Mouse (Mus musculus): ENCODE data around the gene Adprm. TPM values are rescaled to one million over a fixed set of nuclear protein-coding genes. Genes with fewer than 3 reads are reported as not detected.

The Adprm gene
- total RNA-seq, 2 experiments from 2014 or later = 8.3 to 9.6 TPM

DNA sequence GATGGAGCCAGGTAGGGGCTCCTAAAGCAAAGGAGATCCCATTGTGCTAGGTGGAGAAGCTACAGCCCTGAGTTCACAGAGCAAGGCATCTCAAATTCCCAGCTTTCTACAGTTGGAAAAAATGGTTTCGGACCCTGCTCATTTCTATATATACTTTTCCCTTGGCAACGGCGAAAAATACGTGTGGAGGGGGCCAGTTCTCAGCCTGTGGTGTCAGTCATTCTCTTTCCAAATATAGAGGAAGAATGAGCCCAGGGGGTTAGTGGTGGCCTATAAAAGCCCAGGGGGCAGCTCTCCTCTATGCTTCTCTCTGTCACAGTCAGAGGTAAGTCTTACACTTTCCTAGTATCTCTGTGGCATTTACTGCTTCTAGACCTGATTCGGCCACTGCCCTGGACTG is 25.6 kb upstream of the Adprm start, which contains the start of gene Myh3:
TSS of gene Myh3 (plus strand) at position 301 of the 400 bp plus-strand sequence.
- ATAC-seq (replicated peaks; ENCODE audit: low FRiP score, poor library complexity, severe bottlenecking) = no peak

DNA sequence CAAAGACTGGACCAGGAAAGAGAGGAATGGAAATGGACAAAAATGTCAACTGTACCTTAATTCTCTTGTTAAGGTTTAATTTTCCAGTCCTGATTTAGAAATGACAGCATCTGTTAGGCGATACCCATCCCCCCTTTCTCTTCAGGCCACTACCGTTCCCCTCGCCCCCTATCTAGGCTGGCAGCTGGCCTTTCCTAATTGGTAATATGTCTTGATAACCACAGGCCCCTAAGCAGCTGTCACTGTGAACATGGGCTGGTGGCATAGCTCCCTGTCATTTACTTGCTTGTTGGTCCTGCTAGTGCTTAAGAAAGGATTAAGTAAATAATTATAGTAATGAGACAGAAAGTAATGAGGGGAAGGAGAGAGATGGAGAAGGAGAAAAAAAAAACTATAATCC is 25.0 kb upstream of the Adprm start:
- no peak for ATAC-seq (replicated peaks; ENCODE audit: low FRiP score, poor library complexity, severe bottlenecking)

DNA sequence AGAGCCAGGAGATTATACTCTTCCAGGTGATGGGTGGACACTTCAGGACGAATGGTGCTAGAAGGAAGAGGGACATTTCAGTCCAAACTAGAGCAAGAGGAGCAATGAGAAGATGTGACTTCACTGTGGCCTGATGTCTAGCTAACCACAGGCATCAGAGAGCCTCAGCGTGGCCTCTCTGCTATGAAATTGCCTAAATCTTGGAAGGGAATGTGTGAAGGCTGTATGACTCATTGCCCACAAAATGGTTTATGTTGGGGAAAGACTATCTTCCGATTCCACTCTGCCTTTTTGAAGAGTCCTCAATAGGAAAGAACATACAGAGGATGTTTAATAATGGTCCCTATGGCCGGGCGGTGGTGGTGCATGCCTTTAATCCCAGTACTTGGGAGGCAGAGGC is 24.4 kb upstream of the Adprm start:
- no peak for ATAC-seq (replicated peaks; ENCODE audit: low FRiP score, poor library complexity, severe bottlenecking)

DNA sequence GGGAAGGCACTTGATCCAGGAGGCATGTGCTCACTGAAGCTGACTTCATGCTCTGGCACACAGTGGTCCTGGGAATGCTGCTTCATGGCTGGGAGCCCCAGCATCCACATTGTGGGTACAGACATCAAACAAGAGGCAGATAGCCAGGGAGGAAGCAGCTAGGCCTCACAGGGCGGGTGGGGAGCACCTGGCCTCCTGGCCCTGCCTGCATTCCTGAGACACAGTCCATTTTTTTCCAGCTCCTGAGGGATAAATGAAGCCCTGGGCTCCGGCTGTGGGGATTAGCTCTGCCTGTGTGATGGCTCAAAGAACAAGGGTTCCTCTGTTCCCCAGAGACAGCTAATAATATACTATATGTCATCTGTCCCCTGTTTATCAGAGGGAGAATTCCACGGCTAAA is 22.6 kb upstream of the Adprm start:
- ATAC-seq (replicated peaks; ENCODE audit: low FRiP score, poor library complexity, severe bottlenecking) = no peak

DNA sequence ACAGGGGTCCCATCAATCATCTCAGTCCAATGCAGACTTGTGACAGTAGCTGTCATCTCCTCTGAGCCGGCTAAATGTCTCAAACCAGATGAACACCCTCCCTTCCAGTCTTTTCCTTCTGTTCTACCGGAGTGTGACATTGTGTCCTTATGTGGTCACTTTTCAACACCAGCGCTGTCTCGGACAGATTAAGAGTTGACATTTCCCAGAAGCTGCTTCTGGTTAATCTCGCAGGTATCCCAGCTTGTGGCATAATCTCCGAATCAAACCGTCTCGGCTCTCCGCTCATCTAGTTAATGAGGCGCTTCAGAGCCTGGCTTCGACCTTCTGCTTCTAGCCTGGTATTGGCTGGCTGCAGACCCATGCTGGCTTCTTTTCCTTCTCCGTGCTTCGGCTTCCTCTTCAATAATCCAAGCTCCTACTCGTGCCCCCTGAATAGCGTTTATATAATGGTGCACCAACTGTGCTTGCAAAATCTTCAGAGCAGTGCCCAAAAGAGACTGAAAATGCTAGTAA is 20.3 kb upstream of the Adprm start:
- no peak for ATAC-seq (replicated peaks; ENCODE audit: low FRiP score, poor library complexity, severe bottlenecking)

DNA sequence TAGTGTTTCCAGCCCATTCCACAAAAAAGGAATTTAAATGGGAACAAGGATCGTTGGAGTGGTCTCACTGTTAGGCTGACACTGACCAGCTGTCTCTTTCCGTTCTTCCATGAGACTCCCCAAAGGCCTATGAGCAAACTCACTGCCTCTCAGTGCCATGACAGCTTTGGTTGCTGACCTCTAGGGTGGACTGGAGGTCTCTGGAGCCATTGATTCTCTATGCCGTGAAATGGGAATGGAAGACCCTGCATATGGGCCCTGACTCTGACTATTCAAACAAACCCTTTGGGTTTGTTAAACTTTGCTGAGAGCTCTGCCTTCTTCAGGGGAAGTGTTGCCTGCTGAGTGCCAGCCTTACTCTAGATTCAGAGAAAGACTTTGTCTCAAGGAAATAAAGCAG is 15.3 kb upstream of the Adprm start:
- ATAC-seq (replicated peaks; ENCODE audit: low FRiP score, poor library complexity, severe bottlenecking) = no peak

DNA sequence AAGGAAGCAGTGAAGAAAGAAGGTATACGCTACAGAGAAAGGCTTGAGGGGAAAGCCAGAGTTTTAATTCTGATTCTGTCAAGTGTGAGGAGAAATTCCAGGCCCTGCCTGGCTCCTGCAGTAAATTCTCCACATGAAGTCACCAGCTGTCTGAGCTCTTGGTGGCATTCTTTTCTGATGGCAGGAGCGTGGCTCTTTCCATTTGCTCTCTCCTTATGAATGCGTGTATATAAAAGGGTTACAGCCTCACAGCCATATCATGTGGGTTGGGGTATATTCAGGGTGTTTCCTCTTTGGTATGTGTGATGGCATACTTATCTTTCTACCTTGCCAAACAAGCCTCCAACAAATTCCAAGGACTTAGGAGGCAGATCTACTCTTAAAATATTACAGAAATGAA is 10.3 kb upstream of the Adprm start:
- ATAC-seq (replicated peaks; ENCODE audit: low FRiP score, poor library complexity, severe bottlenecking) = no peak

DNA sequence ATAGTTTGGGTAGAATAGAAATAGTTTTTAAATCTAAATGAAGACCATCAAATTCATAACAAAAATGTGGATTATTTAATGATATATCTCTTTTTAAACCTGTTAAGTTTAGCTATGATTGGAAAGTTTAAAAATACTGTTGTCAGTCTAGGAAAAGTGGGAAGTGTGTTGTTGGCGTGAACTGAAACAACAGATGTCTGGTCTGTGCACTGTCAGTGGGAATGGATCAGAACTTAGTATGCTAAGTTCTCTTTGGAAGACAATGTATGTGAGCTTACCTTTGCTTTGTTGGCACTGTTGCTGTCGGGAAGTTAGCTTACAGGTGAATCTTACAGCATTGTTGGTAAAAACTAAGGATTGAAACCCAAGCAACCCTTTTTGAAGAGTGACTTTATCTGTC is 8.9 kb upstream of the Adprm start:
- no peak for ATAC-seq (replicated peaks; ENCODE audit: low FRiP score, poor library complexity, severe bottlenecking)

DNA sequence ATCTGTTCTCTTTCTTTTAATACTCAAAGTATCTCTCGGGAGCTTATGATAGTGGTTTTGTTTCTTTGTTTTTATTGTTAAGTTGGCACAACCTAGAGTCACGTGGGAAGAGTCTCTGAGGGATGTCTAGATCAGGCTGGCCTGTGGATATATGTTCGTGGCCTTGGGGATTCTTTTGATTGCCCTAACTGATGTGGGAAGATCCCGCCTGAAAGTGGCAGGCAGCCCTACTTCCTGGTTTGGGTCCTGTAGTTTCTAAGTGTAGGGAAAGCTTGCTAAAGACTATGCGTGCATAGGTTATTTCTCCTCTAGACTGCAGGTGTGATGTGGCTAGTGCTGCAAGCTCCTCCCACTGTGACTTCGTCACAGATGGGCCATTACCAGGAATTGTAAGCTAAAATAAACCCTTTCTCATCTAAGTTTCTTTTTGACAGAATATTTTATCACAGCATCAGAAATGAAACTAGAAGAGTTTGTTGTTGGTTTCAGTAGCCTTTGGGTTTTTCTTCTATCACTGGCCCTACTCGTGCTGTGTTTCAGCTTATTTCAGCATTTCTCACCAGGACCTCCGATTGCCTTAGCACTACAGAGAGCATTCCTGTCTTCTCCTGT is 2.5 kb upstream of the Adprm start:
- ATAC-seq (replicated peaks; ENCODE audit: low FRiP score, poor library complexity, severe bottlenecking) = no peak

DNA sequence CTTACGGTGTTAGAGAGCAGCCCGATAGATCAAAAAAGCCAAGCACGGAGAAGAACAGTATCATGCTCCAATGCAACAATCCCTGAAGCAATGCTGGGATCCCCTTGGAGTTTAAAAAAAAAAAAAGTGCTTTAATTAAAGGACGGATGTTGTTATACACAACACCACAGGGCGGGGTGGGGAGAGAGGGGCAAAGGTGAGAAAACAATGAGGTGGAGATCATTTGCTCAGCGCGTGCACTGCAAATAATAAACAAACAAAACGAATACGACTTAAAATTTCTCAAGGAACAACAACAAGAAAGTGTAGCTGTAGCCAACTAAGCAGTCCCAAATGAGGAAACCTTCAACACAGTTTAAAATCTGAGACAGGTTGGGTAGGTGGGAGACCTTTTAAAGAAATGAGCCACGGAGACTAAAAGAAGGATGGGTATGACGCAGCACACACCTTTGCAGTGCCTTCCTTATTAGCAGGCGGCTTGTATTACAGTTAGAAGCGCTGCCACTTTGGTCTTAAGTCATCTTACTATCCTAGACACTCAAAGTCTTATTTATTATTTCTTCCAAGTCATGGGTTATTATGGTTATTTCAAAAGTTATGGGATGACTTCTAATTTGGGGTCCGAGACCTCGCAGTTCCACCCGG is 596 bp downstream of the Adprm start:
- ATAC-seq (replicated peaks; ENCODE audit: low FRiP score, poor library complexity, severe bottlenecking) = peak; percentile 54

DNA sequence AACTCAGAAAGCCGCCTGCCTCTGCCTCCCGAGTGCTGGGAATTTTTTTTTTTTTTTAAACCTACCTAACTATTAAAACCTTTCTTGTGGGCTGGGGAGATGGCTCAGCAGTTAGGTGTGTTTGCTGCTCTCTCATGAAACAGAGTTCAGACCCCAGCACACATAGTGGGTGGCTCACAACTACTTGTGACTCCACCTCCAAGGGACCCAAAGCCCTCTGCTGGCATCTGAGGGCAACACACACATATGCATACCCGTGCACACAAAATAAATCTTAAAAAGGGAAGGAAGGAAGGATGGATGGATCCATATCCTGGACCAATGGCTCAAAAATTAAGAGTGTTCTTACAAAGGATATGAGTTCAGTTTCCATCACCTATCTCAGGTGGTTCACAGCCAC is 3.1 kb downstream of the Adprm start:
- ATAC-seq (replicated peaks; ENCODE audit: low FRiP score, poor library complexity, severe bottlenecking) = no peak

DNA sequence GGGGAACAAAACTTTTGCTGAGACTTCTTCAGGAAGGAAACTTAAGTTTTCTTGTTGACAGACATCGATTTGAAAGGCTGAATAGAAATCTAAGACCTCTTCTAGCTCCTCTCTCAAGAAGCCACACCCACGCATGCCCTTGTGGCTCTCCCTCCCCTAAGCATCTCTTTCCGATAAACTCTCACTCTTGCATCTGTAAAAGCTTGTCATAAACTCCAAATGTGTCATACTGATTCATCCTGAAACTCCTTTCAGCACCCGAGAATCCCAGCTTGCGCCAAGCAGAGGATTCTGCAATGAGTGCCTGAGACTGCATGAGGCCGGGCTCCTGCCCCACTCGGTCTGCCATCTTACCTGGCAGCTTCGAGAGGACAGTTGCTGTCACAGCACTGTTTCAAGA is 3.9 kb downstream of the Adprm start:
- ATAC-seq (replicated peaks; ENCODE audit: low FRiP score, poor library complexity, severe bottlenecking) = no peak

DNA sequence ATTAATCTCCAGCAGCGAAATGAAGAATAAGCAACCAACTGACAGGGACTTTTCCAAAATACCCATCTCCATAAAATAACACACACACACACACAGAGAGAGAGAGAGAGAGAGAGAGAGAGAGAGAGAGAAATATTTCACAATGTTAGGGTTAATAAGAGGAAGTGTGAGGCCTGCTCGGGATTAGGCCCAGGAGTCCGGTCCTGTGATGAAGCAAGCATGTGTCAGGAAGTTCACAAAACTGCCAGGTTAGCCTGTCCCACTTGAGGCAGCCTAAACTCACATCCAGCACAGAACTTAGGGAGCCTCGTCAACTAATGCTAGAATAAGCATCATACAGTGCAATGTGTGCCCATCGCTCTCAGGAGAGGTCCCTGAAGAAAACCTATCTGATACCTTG is 5.2 kb downstream of the Adprm start:
- no peak for ATAC-seq (replicated peaks; ENCODE audit: low FRiP score, poor library complexity, severe bottlenecking)

DNA sequence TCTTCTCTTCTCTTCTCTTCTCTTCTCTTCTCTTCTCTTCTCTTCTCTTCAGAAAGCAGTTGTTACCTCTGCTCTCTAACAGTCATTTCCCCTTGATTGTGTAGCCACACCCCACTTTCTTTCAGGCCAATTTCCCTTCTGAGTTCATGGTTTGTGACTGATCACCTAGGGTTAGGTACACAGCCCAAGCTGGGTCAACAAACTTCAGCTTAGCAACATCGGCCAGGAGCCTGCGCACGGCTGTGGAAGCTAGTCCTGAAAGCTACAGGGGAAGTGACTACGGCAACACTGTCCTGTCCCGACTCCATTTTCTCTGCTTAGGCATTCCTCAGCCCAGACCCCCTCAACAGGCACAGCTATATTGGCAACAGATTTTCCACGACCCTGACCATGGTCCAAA is 7.4 kb downstream of the Adprm start:
- no peak for ATAC-seq (replicated peaks; ENCODE audit: low FRiP score, poor library complexity, severe bottlenecking)

DNA sequence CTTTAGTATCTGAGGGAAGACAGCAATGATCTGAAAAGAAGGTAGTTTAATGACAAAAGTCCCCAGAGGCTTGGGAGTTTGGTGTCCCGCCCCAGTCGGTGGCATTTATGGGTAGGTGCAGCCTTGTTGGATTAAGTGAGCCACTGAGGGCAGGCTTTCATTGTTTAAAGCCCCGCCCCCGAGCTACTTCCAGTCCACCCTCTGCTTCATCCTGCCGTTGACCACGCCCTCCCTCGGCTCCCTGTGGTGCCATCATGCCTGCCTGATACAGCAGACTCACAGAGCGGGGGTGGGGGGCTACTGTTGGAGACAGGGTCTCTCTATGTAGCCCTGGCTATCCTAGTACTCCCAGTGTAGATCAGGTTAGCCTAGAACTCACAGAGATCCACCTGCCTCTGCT is 9.4 kb downstream of the Adprm start:
- ATAC-seq (replicated peaks; ENCODE audit: low FRiP score, poor library complexity, severe bottlenecking) = no peak

DNA sequence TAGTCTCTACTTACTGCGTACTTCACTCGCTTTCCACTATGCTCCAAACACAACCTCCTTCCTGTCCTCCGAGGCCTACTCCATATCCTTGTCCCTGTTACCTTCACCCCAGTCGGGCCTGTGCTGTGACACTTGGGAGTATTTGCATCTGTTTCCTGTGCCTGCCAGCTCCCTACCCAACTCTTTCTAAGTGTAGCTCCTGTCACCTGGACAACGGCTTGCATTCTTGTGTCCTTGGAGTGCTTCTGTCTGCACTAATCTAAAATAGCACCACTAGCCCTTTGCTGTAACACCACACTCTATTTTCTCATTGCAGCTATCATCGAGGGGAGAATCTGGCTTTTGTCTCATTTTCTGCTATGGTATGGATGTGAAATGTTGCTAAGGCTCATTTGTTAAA is 11.9 kb downstream of the Adprm start:
- no peak for ATAC-seq (replicated peaks; ENCODE audit: low FRiP score, poor library complexity, severe bottlenecking)

DNA sequence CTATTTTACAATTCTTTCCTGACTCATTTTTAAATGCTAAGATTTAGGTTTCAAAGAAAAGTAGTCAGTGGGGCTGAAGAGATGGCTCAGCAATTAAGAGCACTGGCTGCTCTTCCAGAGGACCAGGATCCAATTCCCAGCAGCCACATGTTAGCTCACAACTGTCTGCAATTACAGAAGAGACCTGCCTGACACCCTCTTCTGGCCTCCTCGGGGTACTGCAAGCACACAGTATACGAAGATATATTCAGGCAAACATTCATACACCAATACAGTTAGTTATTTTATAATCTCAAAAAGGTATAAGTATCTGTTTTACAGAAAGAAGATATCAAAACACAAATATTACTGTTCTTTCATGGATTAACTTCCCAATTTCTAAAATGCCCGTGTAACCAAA is 12.6 kb downstream of the Adprm start:
- no peak; the same call in 1 of the 2 replicates for ATAC-seq (replicated peaks; ENCODE audit: low FRiP score, poor library complexity, severe bottlenecking)

DNA sequence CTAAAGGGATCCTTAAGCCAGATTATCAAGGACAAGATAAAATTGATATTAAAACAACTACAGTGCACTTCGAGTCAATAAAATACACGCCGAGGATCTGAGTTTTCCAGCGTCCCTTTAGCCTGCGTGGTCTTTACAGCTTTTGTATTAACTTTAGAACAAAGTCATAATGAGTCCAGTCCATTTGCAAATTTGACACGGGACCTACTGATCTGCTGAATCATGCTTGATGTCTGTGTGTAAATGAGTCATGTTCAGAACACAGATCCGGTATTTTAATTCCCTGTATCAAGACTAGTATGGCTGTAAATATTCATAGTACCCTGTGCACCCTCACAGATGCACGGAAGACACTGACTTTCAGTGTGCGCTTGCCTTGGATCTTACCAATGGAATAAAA is 15.5 kb downstream of the Adprm start:
- no peak for ATAC-seq (replicated peaks; ENCODE audit: low FRiP score, poor library complexity, severe bottlenecking)

DNA sequence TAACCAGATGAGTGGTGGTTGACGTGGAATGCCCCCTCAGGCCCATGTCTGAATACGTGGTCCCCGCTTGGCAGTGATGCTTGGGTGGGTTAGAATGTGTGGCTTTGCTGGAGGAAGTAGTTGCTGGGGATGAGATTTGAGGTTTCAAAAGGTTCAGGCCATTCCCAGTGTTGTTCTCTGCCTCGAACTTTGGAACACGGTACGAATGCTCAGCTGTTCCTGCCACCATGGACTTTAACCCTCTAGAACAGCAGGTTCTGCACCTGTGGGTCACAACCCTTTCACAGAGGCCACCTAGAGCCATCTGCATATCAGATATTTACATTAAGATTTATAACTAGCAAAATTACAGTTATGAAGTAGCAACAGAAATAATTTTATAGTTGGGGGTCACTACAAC is 16.2 kb downstream of the Adprm start:
- no peak for ATAC-seq (replicated peaks; ENCODE audit: low FRiP score, poor library complexity, severe bottlenecking)

DNA sequence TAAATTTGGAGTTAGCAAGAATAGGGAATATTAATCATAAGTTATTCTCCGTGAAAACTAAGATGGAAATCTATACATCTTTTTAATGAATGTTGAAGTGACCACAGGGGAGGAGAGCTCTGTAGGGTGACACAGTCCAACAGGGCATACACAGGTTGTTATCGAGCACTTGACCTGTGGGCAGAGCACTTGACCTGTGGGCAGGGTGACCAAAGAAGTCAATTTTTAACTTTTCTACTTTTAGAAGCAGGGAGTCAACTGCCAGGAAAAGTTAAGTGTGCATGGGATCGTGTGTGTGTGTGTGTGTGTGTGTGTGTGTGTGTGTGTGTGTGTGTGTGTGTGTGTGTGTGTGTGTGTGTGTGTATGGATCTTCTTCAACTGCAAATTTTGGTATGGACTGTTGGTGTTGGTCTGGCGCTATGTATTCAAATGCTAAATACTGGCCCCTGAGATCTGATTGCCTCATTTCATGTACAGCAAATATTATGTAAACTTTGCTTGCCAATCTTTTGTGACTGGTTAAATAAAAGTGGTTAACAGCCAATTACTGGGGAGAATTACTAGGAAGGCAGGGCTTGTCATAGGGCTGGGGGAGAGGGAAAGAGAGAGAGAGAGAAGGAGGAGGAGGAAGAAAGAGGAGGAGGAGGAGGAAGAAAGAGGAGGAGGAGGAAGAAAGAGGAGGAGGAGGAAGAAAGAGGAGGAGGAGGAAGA is 17.5 kb downstream of the Adprm start:
- ATAC-seq (replicated peaks; ENCODE audit: low FRiP score, poor library complexity, severe bottlenecking) = no peak

DNA sequence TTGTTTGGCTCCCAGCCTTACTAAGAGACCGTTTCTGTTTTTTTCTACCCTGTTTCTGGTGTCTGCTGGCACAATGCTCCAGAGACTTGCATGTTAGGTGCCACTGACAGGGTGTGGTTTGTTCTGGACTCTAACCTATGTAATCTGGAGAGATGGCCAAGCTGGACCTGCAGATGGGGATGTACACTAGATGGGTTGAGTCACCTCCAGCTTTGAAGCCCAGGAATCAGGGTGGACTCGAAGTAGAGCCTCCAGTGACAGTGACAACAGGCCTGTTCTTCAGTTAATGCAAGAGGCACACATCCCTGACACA is 20.8 kb downstream of the Adprm start:
- no peak for ATAC-seq (replicated peaks; ENCODE audit: low FRiP score, poor library complexity, severe bottlenecking)

Measured in erythroblast, adult 5-6 weeks (primary cell).